Mouse (Mus musculus): Measurements from ENCODE around the gene Elp4.

Gene Elp4

DNA sequence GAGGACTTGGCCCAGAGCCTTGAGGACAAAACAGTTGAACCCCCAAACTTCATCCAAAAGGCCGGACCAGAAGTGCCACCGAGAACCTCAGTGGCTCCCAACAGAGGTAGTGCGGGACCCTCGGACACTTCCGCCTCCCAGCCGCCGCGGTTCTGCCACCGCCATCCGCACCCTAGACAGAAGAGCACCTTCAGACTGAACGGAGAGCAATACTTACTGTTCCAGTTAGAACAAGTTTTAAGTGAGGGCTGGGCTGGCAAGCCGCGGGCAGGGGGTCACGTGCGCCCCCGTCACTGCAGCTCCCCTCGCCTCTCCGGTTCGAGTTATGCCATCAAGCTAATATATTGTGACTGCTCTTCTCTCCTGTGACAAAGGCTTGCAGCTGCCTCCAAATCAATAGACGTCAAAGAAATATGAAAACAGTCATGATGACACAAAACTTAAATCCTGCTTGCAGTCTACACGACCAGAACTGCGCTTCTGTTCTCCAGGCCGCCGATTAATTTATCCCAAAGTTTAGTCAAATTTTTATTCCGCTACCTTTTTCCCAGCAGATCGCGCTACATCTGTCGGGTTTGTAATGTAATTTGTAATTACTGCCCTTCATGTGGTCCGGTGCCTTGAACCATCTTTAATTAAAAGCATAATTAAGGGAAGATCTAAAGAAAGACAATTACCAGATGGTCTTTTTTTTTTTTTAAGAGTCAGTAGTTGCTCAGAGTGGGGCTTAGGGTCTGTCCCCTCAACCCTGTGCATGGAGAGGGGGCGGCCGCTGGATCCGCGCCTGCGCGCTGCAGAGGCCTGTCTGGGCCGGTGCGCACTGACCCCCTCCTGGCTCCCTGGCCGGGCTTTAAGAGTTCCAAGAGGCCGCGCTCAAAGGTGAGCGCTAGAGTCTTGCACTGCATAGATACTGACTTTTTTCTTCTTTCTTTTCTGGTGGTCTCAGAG is 244.2 kb downstream of the Elp4 start:
- in situ Hi-C loops (cut with MboI; ENCODE audit: unreplicated experiment in 2 of 2), result no loop called here

DNA sequence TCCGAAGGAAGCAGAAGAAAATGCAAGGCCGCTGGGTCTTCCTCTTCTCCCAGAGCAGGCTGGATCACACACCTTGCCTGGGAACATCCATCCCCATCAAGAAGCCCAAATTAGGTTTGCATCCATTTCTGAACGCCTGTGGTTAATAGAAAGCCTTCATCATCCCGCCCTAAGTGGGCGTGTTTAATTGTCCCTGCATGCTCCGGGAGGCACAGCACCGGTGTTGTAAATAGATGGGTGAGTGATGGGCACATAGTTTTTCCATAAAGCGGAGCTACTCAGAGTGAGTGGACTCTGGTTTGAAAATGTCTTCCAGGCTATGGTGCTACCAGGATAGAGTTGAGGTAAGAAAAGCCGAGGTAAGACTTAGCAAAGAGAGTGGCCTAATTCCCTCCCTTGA is 245.0 kb downstream of the Elp4 start:
- in situ Hi-C loops (cut with MboI; ENCODE audit: unreplicated experiment in 2 of 2), result no loop called here

DNA sequence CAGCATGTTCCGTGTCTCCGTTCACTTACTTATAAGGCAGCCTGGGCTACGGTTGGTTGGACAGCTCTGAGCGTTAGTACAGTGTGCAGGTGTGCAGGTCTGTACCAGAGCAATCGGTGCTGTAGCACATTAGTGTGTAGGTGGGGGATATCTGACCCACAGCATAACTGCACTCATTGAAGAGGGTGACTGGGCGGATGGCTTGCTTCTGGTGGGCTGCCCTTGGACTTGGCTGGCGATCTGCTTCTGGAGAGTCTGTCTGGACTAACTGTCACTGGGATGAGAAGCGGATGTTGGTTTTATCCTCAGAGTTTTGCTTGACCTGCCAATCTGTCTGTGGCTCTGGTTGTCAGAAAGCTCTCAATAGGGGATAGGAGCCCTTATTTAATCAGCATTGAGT is 247.9 kb downstream of the Elp4 start:
- in situ Hi-C loops (cut with MboI; ENCODE audit: unreplicated experiment in 2 of 2), result no loop called here
